Mouse (Mus musculus): ENCODE measurements around the gene Uvrag. TPM values are rescaled to one million over a fixed set of nuclear protein-coding genes. Genes with fewer than 3 reads are reported as not detected.

The Uvrag gene
- polyA plus RNA-seq, 1 experiment from 2014 or later: 10.1 TPM

DNA sequence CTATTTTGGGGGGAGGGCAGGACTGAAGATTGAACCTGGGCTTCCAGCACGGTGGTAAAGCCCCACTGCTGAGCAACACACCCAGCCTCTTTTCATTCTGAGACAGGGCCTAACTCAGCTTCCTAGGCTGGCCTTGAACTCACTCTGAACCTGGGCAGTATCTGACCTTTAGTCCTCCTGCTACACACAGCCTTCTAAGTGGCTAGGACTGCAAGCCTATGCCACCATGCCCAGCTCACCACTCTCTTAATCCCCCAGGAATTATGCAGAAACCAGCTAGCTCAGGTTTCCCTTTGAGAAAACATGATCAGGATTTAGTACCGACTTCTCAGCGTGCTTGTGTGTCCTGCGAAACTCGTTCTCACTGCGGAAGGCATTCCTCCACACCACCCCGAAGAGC is 53.4 kb downstream of the Uvrag start:
- Histone ChIP-seq H3K9ac (ENCODE audit: low read length) (no peak overlapping the region), H3K4me2 (no peak overlapping the region), H3K4me1 (ENCODE audit: control insufficient read depth, insufficient read depth, low read length) (no peaks in the 10 kb centered on the region), H3K27me3 (ENCODE audit: control insufficient read depth, insufficient read depth, low read length) (no peaks in the 10 kb centered on the region), H3K4me3 (ENCODE audit: low read depth, low read length) (no peak overlapping the region), H3K27ac (ENCODE audit: low read depth, low read length) (no peak overlapping the region), H3K36me3 (ENCODE audit: control insufficient read depth, insufficient read depth, low read length) (no peaks in the 10 kb centered on the region), H3K9me3 (ENCODE audit: control insufficient read depth, low read length) (no peaks in the 10 kb centered on the region)
- WGBS: 75% methylated on average over 7 of the region's 7 CpGs
- DNase-seq (ENCODE audit: low spot score, missing footprints): no peak
- ATAC-seq (ENCODE audit: low FRiP score): no peak

DNA sequence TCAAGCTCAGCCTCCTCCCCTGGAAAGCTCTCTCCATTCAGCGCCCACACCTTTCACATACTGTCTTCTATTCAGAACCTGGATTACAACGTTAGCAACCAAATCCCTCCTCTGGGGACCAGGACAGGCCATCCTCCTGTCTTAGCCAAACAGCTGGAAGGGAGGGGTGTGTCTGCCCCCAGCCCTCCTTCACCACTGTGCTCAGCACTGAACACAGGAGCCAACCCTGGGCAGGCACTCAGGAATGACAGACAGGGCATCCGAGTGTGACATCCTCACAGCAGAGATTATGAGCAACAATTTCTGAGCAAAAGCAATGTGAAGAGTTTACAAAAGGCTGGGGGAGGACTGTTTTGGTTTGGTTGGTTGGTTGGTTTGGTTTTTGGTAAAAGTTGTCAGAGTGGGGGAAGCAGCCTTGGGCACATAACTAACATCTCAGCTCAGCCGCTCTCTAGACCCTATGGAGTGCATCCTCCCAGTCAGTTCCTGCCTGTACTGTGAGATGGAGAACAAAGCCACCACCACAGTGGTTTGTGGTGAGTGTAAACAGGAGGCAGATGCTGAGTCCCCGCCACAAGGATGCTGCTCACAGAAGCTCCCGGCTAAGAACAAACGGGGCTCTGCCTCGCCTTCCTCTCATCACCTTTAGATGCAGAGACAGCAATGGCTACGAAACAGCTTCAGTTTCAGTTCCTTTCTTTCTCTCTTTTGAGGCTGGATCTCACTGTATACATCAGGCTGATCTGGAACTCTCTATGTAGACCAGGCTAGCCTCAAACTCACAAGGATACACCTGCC is 54.1 kb downstream of the Uvrag start:
- H3K27ac ChIP-seq (ENCODE audit: low read depth, low read length): no peak overlapping the region; the same call in 1 of the 2 replicates
- H3K4me3 ChIP-seq (ENCODE audit: low read depth, low read length): no peak overlapping the region
- no peak overlapping the region for H3K9ac ChIP-seq (ENCODE audit: low read length)
- no peak overlapping the region for H3K4me2 ChIP-seq
- no peaks in the 10 kb centered on the region for H3K4me1 ChIP-seq (ENCODE audit: control insufficient read depth, insufficient read depth, low read length)
- no peaks in the 10 kb centered on the region for H3K36me3 ChIP-seq (ENCODE audit: control insufficient read depth, insufficient read depth, low read length)
- 81% methylated on average over 9 of the region's 9 CpGs for WGBS
- DNase-seq (ENCODE audit: low spot score, missing footprints) (peak; percentile 49), ATAC-seq (ENCODE audit: low FRiP score) (no peak)
- no peaks in the 10 kb centered on the region for H3K27me3 ChIP-seq (ENCODE audit: control insufficient read depth, insufficient read depth, low read length)
- no peaks in the 10 kb centered on the region for H3K9me3 ChIP-seq (ENCODE audit: control insufficient read depth, low read length)

DNA sequence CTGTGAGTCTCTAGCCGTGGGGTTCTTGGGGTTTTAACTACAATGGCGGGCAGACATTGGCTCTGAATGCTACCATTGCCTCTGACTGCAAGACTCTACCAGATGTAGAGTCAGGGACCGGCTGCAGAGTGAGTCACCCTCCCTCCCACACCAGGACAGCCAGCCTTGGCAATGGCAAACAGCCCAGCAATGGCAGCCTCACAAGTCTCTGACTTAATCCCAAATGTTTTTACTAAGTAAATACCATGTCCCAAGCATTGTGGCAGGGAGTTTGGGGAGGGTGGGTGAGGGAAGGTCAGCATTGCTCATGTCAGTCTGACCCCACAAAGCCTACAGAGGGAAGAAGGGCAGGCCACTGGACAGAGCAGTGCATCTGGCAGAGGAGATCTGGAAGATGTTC is 55.7 kb downstream of the Uvrag start:
- DNase-seq (ENCODE audit: low spot score, missing footprints): no peak
- no peaks in the 10 kb centered on the region for H3K27me3 ChIP-seq (ENCODE audit: control insufficient read depth, insufficient read depth, low read length)
- no peaks in the 10 kb centered on the region for H3K9me3 ChIP-seq (ENCODE audit: control insufficient read depth, low read length)
- no peak overlapping the region for H3K4me3 ChIP-seq (ENCODE audit: low read depth, low read length)
- H3K4me1 ChIP-seq (ENCODE audit: control insufficient read depth, insufficient read depth, low read length): no peaks in the 10 kb centered on the region
- H3K4me2 ChIP-seq: no peak overlapping the region
- no peak overlapping the region for H3K27ac ChIP-seq (ENCODE audit: low read depth, low read length)
- no peak for ATAC-seq (ENCODE audit: low FRiP score)
- H3K9ac ChIP-seq (ENCODE audit: low read length): no peak overlapping the region
- H3K36me3 ChIP-seq (ENCODE audit: control insufficient read depth, insufficient read depth, low read length): no peaks in the 10 kb centered on the region
- 80% methylated on average over 3 of the region's 3 CpGs for WGBS

DNA sequence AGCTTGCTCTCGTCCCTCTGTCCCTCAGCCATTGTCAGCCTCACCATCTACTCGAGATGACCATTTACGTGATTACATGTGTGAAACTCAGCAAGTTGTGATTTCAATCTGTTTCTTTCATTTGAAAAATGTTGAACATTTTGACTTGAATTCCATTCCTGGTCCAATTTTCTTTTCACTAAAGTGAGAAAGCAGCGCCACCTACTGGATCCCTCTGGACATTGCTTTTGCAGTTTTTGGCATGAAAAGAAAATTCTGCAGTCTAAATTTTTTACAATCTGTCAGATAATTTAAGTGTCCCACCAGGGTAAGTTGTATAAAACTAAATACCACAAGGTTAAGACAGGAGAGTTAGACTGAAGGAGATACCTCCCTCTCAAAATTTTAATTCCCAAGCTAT is 61.4 kb downstream of the Uvrag start:
- ATAC-seq (ENCODE audit: low FRiP score): no peak
- Histone ChIP-seq H3K36me3 (ENCODE audit: control insufficient read depth, insufficient read depth, low read length) (no peaks in the 10 kb centered on the region), H3K9ac (ENCODE audit: low read length) (no peak overlapping the region), H3K4me3 (ENCODE audit: low read depth, low read length) (no peak overlapping the region), H3K27me3 (ENCODE audit: control insufficient read depth, insufficient read depth, low read length) (no peaks in the 10 kb centered on the region), H3K27ac (ENCODE audit: low read depth, low read length) (no peak overlapping the region), H3K4me1 (ENCODE audit: control insufficient read depth, insufficient read depth, low read length) (no peaks in the 10 kb centered on the region), H3K4me2 (no peak overlapping the region), H3K9me3 (ENCODE audit: control insufficient read depth, low read length) (no peaks in the 10 kb centered on the region)
- DNase-seq (ENCODE audit: low spot score, missing footprints): peak; percentile 97
- WGBS: 49% methylated on average over 4 of the region's 4 CpGs

DNA sequence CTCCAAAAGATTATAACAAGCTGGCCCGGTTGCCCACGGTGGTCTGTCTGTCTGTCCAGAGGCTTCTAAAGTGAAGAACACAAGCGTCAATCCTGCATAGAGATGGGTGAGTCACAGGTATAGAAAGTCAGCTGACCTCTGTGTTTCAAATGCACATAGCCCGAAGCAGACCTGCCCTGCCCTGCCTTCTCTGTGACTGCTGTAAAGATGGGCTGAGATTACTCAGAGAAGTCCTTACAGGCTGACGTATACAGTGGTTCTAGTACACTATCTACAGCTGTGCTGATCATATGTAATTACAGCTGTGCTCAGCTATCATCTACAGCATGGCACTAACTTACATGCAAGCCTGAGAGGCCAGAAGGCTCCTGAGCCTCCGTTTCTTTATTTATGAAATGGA is 62.1 kb downstream of the Uvrag start:
- no peaks in the 10 kb centered on the region for H3K27me3 ChIP-seq (ENCODE audit: control insufficient read depth, insufficient read depth, low read length)
- no peak overlapping the region for H3K4me3 ChIP-seq (ENCODE audit: low read depth, low read length)
- no peak overlapping the region for H3K4me2 ChIP-seq
- no peaks in the 10 kb centered on the region for H3K36me3 ChIP-seq (ENCODE audit: control insufficient read depth, insufficient read depth, low read length)
- peak; percentile 28 for DNase-seq (ENCODE audit: low spot score, missing footprints)
- H3K4me1 ChIP-seq (ENCODE audit: control insufficient read depth, insufficient read depth, low read length): no peaks in the 10 kb centered on the region
- H3K9ac ChIP-seq (ENCODE audit: low read length): no peak overlapping the region
- no peak overlapping the region for H3K27ac ChIP-seq (ENCODE audit: low read depth, low read length)
- WGBS: 89% methylated on average over 6 of the region's 6 CpGs
- no peak for ATAC-seq (ENCODE audit: low FRiP score)
- no peaks in the 10 kb centered on the region for H3K9me3 ChIP-seq (ENCODE audit: control insufficient read depth, low read length)

DNA sequence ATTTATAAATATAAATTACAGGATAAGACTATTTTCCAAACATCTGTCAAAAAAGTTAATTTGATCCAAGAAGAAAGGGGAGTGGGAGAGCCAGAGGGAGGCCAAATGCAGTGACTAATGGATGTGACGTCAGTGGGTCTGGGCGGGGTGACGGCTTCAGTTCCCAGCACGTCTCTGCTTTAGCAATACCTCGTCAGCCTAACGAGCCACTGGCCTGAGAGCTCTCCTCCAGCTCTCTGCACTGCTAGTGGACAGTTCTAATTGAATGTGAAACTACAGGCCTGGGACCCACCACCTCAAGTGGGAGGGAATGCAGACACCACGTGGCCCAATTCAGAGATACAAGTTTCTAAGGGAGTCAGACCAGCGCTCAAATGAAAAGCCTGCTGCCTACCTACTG is 63.7 kb downstream of the Uvrag start:
- DNase-seq (ENCODE audit: low spot score, missing footprints): peak; percentile 17
- no peak overlapping the region for H3K9ac ChIP-seq (ENCODE audit: low read length)

DNA sequence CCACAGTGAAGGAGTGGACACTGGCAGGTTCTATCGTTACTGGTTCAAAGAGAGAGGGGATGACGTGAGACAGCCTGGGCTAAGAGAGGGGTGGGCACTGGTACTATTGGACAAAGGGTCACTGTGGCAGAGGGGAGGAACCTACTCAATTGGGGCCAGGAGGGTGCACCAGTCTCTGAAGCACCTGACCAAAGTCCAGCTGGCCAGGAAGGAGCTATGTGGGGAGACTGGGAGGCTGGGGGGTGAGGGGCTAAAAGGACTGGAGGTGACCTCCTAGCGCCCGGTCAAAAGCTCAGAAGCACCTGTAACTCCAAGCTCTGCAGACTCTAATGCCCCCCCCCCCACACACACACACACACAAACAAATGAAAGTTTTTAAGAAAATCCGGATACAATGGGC is 65.8 kb downstream of the Uvrag start:
- no peak for ATAC-seq (ENCODE audit: low FRiP score)
- no peaks in the 10 kb centered on the region for H3K36me3 ChIP-seq (ENCODE audit: control insufficient read depth, insufficient read depth, low read length)
- no peak overlapping the region for H3K27ac ChIP-seq (ENCODE audit: low read depth, low read length)
- no peak overlapping the region for H3K9ac ChIP-seq (ENCODE audit: low read length)
- H3K4me1 ChIP-seq (ENCODE audit: control insufficient read depth, insufficient read depth, low read length): no peaks in the 10 kb centered on the region
- no peaks in the 10 kb centered on the region for H3K27me3 ChIP-seq (ENCODE audit: control insufficient read depth, insufficient read depth, low read length)
- H3K4me3 ChIP-seq (ENCODE audit: low read depth, low read length): no peak overlapping the region
- no peaks in the 10 kb centered on the region for H3K9me3 ChIP-seq (ENCODE audit: control insufficient read depth, low read length)
- 79% methylated on average over 5 of the region's 5 CpGs for WGBS
- no peak overlapping the region for H3K4me2 ChIP-seq
- no peak for DNase-seq (ENCODE audit: low spot score, missing footprints)

More for the DNA sequence above, 63.7 kb downstream of the Uvrag start:
- H3K9me3 ChIP-seq (ENCODE audit: control insufficient read depth, low read length): no peaks in the 10 kb centered on the region
- WGBS: 76% methylated on average over 8 of the region's 8 CpGs
- H3K4me2 ChIP-seq: no peak overlapping the region
- no peak overlapping the region for H3K27ac ChIP-seq (ENCODE audit: low read depth, low read length)
- H3K4me1 ChIP-seq (ENCODE audit: control insufficient read depth, insufficient read depth, low read length): no peaks in the 10 kb centered on the region
- H3K4me3 ChIP-seq (ENCODE audit: low read depth, low read length): no peak overlapping the region
- no peak for ATAC-seq (ENCODE audit: low FRiP score)
- no peaks in the 10 kb centered on the region for H3K27me3 ChIP-seq (ENCODE audit: control insufficient read depth, insufficient read depth, low read length)
- no peaks in the 10 kb centered on the region for H3K36me3 ChIP-seq (ENCODE audit: control insufficient read depth, insufficient read depth, low read length)

DNA sequence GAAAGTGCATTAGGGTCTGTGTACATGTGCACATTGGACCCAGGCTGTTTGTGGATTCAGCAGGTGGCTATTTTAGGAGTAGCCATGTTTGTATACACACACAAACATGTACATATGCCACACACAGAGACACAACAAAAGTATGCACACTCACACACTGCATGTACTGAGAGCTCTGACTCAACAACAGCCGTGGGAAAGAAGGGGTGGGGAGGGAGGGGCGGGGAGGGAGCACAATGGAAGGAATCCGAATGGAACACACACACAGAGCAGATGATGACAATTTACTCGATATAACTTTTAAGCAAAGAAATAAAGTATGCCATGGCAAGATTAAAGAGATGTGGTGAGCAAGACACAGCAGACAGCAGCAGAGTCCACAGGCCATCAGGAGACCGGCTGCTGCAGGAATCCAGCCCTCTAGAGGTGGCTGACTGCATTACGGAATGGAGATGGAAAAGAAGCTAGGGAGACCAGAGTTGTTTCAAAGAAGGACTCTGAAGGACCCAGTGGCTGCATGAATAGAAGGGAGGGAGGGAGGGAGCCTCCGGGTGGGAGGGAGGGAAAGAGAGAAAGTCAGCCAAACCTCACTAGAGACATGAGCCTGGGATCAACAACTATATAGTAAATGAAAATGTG is 67.1 kb downstream of the Uvrag start:
- Histone ChIP-seq H3K9me3 (ENCODE audit: control insufficient read depth, low read length) (no peaks in the 10 kb centered on the region), H3K36me3 (ENCODE audit: control insufficient read depth, insufficient read depth, low read length) (no peaks in the 10 kb centered on the region), H3K9ac (ENCODE audit: low read length) (no peak overlapping the region), H3K4me1 (ENCODE audit: control insufficient read depth, insufficient read depth, low read length) (no peaks in the 10 kb centered on the region), H3K4me3 (ENCODE audit: low read depth, low read length) (no peak overlapping the region), H3K27ac (ENCODE audit: low read depth, low read length) (no peak overlapping the region), H3K27me3 (ENCODE audit: control insufficient read depth, insufficient read depth, low read length) (no peaks in the 10 kb centered on the region), H3K4me2 (no peak overlapping the region)
- ATAC-seq (ENCODE audit: low FRiP score) (peak; percentile 70; the same call in 1 of the 2 replicates), DNase-seq (ENCODE audit: low spot score, missing footprints) (no peak)
- 27% methylated on average over 7 of the region's 7 CpGs for WGBS

DNA sequence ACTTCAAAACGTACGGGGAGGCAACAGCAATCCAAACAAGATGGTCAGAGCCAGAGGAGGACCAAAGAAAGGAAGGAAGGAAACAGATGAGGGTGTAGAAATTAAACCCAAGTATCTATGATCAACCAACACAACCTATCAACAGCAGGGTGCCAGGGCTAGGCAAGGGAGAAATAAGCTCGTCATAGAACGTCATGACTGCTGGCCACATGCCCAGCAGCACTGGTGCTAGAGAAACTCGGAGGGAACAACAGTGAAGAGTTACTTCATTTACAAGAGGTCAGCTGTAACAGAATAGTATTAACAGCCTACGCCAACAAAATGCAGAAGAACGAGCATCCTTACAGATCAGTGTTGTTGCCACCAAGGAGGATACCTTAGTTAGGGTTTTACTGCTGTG is 73.2 kb downstream of the Uvrag start:
- ATAC-seq (ENCODE audit: low FRiP score) (no peak), DNase-seq (ENCODE audit: low spot score, missing footprints) (no peak)
- Histone ChIP-seq H3K27ac (ENCODE audit: low read depth, low read length) (no peak overlapping the region), H3K27me3 (ENCODE audit: control insufficient read depth, insufficient read depth, low read length) (no peaks in the 10 kb centered on the region), H3K36me3 (ENCODE audit: control insufficient read depth, insufficient read depth, low read length) (no peaks in the 10 kb centered on the region), H3K9ac (ENCODE audit: low read length) (no peak overlapping the region), H3K9me3 (ENCODE audit: control insufficient read depth, low read length) (no peaks in the 10 kb centered on the region), H3K4me2 (no peak overlapping the region), H3K4me3 (ENCODE audit: low read depth, low read length) (no peak overlapping the region), H3K4me1 (ENCODE audit: control insufficient read depth, insufficient read depth, low read length) (peaks cover 8% of the 10 kb centered on the region)
- WGBS: 91% methylated on average over 7 of the region's 7 CpGs
